Mouse (Mus musculus): ENCODE results near the gene Hdac10. TPM values are rescaled to one million over a fixed set of nuclear protein-coding genes. Genes with fewer than 3 reads are reported as not detected.
A peak's percentile ranks its signal among the peaks of the same experiment; 100 is the strongest.

The Hdac10 gene
- total RNA-seq, 2 experiments from 2014 or later = 16.8 to 17.3 TPM

DNA sequence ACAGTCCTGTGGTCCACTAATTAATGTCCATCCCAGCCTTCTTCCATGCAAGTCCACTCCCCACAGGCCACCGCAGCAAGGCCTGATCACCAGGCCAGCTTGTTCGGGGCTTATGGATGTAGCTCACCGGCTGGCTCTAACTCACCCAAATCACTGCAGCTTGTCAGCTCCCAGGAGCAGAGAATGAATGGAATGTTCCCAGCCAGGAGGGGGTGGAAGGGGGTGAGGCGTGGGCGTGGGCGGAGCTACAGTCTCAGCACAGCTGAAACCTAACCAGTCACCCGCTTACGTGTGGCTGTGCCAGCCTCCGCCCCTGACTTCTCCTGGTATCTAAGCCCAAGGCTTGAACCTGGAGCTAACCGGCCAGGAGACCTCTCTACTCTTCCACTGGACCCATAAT, 40.9 kb upstream of the Hdac10 start:
- Histone ChIP-seq H3K4me3 (peak overlapping the region; percentile 19; the same call in 1 of the 2 replicates), H3K27ac (peak overlapping the region; percentile 60)
- TF ChIP-seq CTCF (IDR thresholded peaks at IDR 0.05) = no peak
- peak; percentile 83 for DNase-seq (ENCODE audit: extremely low spot score in 1 of 2, low spot score in 2 of 2)
- intact Hi-C loops (cut with DNase I) = no loop called here

DNA sequence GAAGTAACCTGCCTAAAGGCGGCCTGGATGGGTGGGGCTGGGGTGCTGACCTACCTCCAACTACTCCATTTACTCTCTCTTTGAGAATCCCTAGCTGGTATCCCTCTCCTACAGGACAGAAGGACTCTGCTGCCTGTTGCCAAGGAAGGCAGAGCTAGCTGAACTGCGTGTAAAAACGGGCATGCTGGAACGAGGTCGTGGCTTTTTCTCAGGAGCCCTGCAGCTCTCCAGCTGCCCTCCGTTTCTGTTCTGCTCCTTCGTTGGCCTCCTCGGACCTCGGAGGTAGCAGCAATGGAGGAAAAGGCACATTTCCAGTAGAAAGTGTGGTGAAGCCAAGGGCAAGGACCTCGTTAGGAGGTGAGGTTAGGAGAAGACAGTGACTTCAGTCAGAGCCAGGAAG, 40.4 kb upstream of the Hdac10 start:
- no peak for DNase-seq (ENCODE audit: extremely low spot score in 1 of 2, low spot score in 2 of 2)
- intact Hi-C loops (cut with DNase I) = no loop called here
- no peak for TF ChIP-seq CTCF (IDR thresholded peaks at IDR 0.05)
- H3K27ac ChIP-seq = peak overlapping the region; percentile 60; the same call in 1 of the 2 replicates
- peak overlapping the region; percentile 19; the same call in 1 of the 2 replicates for H3K4me3 ChIP-seq

GRCm38 (mm10) chr15:89165478-89165877, 37.0 kb upstream of the Hdac10 start:
- no peak for TF ChIP-seq CTCF (IDR thresholded peaks at IDR 0.05)
- no peak overlapping the region for H3K27ac ChIP-seq
- intact Hi-C loops (cut with DNase I) = no loop called here
- no peak for DNase-seq (ENCODE audit: extremely low spot score in 1 of 2, low spot score in 2 of 2)
- H3K4me3 ChIP-seq = no peak overlapping the region

DNA sequence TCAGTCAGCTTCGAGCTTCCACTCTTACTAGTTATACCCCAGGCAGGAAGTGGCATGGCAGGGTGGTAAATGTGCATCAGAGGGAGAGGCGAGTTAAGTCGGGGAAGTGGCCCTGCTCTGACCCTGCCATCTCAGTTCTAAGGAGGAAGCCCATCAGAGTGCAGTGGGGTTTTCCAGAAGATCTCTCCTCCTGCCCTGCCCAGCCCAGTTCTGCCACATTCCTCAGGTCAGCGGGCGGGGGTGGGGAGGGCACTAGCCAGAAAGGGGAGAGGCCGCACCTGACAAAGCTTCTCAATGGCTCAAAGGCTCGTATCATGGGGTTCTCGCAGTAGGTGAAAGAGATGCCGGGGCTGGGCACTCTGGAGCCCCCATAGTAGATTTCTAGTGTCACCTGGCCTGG, 32.9 kb upstream of the Hdac10 start:
- H3K4me3 ChIP-seq = no peak overlapping the region
- no peak overlapping the region for H3K27ac ChIP-seq
- no peak for DNase-seq (ENCODE audit: extremely low spot score in 1 of 2, low spot score in 2 of 2)
- intact Hi-C loops (cut with DNase I) = no loop called here
- TF ChIP-seq CTCF (IDR thresholded peaks at IDR 0.05) = no peak

DNA sequence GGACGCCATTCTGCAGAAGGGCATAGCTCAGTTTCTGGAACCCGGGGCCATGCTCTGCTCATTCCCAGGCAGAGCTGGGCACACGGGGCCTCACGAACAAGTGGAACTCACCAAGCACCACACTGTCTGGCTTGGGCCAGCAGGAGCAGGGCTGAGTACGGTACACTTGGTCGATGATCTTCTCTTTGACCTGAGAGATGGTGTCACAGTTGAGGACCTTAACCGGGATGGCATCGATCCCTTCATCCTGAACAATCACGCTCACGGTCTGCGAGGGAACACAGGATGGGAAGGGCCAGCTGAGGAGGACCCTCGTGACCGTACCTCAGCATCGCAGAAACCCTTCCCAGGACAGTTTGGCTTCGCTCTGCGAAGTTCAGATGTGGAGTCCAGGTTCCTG, 30.0 kb upstream of the Hdac10 start:
- no peak overlapping the region for H3K4me3 ChIP-seq
- no peak for TF ChIP-seq CTCF (IDR thresholded peaks at IDR 0.05)
- no peak for DNase-seq (ENCODE audit: extremely low spot score in 1 of 2, low spot score in 2 of 2)
- intact Hi-C loops (cut with DNase I) = loop anchor here (2.0 kb wide), 1 partner anchor 52 kb away; the partner anchor contains the start of gene Ppp6r2
- H3K27ac ChIP-seq = no peak overlapping the region

- intact Hi-C loops (cut with DNase I) = loop anchor here (2.0 kb wide), 1 partner anchor 53 kb away; the partner anchor contains the start of gene Ppp6r2
Observed at GRCm38 (mm10) chr15:89157954-89158353, 29.5 kb upstream of the Hdac10 start.

GRCm38 (mm10) chr15:89152312-89152711, 23.8 kb upstream of the Hdac10 start:
- intact Hi-C loops (cut with DNase I) = no loop called here
- DNase-seq (ENCODE audit: extremely low spot score in 1 of 2, low spot score in 2 of 2) = no peak

More at GRCm38 (mm10) chr15:89157954-89158353, 29.5 kb upstream of the Hdac10 start:
- no peak overlapping the region for H3K4me3 ChIP-seq
- no peak overlapping the region for H3K27ac ChIP-seq
- TF ChIP-seq CTCF (IDR thresholded peaks at IDR 0.05) = peak; percentile 74
- DNase-seq (ENCODE audit: extremely low spot score in 1 of 2, low spot score in 2 of 2) = peak; percentile 42 to 58

DNA sequence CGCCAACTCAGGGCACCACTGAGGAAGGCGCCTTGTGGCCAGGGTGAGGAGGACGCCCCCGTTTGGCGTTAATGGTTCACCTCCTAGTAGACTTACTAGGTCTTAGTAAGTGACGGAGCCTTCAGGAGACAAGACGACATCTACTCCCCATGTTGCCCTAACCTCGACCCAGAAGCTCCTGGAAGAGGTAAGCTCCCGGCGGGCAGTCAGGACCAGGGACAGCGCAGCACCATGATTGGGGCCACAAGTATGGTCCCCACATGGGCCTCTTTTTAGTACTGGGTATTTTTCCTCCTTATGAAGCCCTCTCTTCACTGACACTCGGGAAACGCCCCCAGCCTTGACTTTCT, 21.5 kb upstream of the Hdac10 start:
- Histone ChIP-seq H3K4me3 (peak overlapping the region; percentile 88), H3K27ac (peak overlapping the region; percentile 92; the same call in 1 of the 2 replicates)
- intact Hi-C loops (cut with DNase I) = no loop called here
- TF ChIP-seq CTCF (IDR thresholded peaks at IDR 0.05) = no peak; the same call in 1 of the 2 replicates
- no peak for DNase-seq (ENCODE audit: extremely low spot score in 1 of 2, low spot score in 2 of 2)

More at GRCm38 (mm10) chr15:89152312-89152711, 23.8 kb upstream of the Hdac10 start:
- no peak for TF ChIP-seq CTCF (IDR thresholded peaks at IDR 0.05)
- no peak overlapping the region for H3K4me3 ChIP-seq
- no peak overlapping the region for H3K27ac ChIP-seq

DNA sequence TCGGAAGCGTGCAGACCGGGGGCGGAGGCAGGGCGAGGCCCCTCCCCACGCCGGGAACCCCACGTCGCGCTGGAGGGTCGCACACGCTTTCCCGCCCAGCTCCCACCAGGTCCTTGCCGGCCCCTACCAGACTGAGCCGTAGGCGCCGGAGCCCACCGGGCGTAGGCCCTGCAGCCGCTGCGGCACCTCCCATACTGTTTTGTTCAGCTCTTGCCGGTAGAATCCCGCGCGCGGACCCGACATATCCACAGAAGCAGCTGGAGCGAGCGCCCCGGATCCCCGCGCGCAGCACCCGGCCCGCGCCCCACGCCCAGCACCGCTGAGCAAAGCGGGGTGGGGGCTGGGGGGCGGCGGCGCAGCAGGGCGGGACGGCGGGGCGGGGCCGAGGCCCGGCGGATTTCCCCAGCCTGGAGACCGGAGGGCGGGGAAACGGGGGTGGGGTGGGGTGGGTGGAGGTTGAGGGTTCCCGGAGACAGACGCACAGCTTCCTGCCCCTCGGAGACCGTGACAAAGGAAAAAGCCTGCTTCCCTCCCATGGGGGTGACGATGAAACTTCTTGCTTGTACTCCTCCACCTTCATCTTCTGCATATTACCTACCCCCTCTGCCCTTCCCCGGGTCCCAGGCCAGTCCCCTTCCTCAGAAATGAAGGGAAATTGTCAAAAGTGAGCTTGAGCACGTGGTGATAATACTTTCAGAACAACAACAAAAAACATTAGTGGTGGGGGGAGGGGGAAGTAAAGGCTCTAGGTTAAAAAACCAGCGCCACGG, 21.0 kb upstream of the Hdac10 start, which contains the start of gene Mapk11:
TSS of gene Mapk11 (minus strand) at position 358 of the 770 bp plus-strand sequence.
- Histone ChIP-seq H3K27ac (peak within 1 kb of the TSS; percentile 92), H3K4me3 (peak within 1 kb of the TSS; percentile 88)
- DNase-seq (ENCODE audit: extremely low spot score in 1 of 2, low spot score in 2 of 2) = peak; percentile 53 to 57
- intact Hi-C loops (cut with DNase I) = loop anchor here (5.0 kb wide), 1 partner anchor 63 kb away; the partner anchor contains the start of gene Ppp6r2
- no peak for TF ChIP-seq CTCF (IDR thresholded peaks at IDR 0.05)

DNA sequence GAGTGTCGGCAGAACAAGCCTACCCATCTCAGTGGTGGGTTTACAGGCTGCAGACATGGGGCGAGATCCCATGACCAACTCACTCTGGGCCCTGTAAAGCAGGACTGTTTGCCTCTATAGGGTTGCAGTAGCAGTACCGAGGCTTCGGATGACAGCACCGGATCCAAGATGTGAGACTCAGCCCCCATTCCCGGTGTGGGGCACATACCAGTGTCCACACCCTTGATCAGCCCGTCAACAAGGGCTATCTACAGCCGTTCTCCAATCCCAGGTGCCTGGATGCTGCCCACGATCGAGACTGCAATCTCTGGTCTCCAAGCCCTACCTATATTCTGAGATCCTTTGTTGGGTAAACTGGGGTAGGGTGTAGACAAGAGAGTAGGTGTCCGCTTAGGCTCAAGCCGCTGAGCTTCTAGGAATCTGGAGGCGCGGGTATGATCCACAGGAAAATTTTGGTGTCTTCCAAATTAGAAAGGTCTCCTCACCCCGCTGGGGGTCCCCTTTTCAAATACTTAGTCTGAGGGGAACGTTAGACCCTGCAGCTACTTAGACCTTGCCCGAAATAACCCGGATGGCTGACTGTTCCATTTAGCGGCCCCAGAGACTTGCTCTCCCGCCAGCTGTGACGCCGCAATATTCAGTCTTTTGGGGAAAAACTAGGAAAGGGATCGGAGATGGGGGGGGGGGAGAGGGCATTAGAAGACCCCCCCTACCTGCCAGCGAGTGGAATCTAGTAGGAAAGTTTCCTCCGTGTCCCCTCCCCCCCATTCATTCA, 20.2 kb upstream of the Hdac10 start:
- H3K27ac ChIP-seq = peak overlapping the region; percentile 92
- TF ChIP-seq CTCF (IDR thresholded peaks at IDR 0.05) = no peak
- H3K4me3 ChIP-seq = peak overlapping the region; percentile 88
- intact Hi-C loops (cut with DNase I) = loop anchor here (5.0 kb wide), 1 partner anchor 64 kb away; the partner anchor contains the start of gene Ppp6r2
- DNase-seq (ENCODE audit: extremely low spot score in 1 of 2, low spot score in 2 of 2) = peak in 1 of 2 experiments; percentile 33

GRCm38 (mm10) chr15:89147895-89148294, 19.4 kb upstream of the Hdac10 start:
- no peak for TF ChIP-seq CTCF (IDR thresholded peaks at IDR 0.05)
- no peak for DNase-seq (ENCODE audit: extremely low spot score in 1 of 2, low spot score in 2 of 2)

More at GRCm38 (mm10) chr15:89147895-89148294, 19.4 kb upstream of the Hdac10 start:
- Histone ChIP-seq H3K27ac (peak overlapping the region; percentile 92), H3K4me3 (peak overlapping the region; percentile 88)
- intact Hi-C loops (cut with DNase I) = loop anchor here (1.0 to 5.0 kb wide), 2 partner anchors 48 to 64 kb away; partner anchors contain the start of genes Dennd6b and Ppp6r2

Data from left cerebral cortex, adult 2 months (tissue).